Mouse (Mus musculus) liver, postnatal 0 days (tissue): ENCODE measurements around the gene Nfkbie. TPM values are rescaled to one million over a fixed set of nuclear protein-coding genes. Genes with fewer than 3 reads are reported as not detected.

Experiments used
- ATAC-seq: fragments of 200-750 bp; cut with Nextera tagmentation; 2 replicates; pipeline ENCODE4 v1.8.0; 2017; ENCODE audit warnings: mild to moderate bottlenecking, moderate library complexity
- DNase-seq: peaks from one replicate; pipeline ENCODE4 v3.0.0-alpha.2; 2016
- H3K27ac ChIP-seq: fragments of 300-500 bp; sonication (generic); 2 replicates; pipeline ENCODE4 v1.5.1; 2014; ENCODE audit warnings: antibody characterized with exemption, moderate library complexity, mild to moderate bottlenecking, low read depth
- H3K27me3 ChIP-seq: fragments of 300-500 bp; sonication (generic); 2 replicates; pipeline ENCODE4 v1.6.1; 2014; ENCODE audit warnings: low read length, control low read depth, mixed read lengths; ENCODE audit not compliant: insufficient read depth
- H3K36me3 ChIP-seq: fragments of 300-500 bp; sonication (generic); replicated peaks from 2 replicates; pipeline ENCODE4 v1.6.1; 2014; ENCODE audit warnings: mild to moderate bottlenecking, control low read depth, low read length, moderate library complexity, mixed read lengths; ENCODE audit not compliant: insufficient read depth
- H3K4me1 ChIP-seq: fragments of 300-500 bp; sonication (generic); 2 replicates; pipeline ENCODE4 v1.6.1; 2014; ENCODE audit warnings: antibody characterized with exemption, mild to moderate bottlenecking, control low read depth; ENCODE audit not compliant: insufficient read depth
- H3K4me2 ChIP-seq: fragments of 300-500 bp; sonication (generic); 2 replicates; pipeline ENCODE4 v1.6.1; 2014; ENCODE audit warnings: low read depth, mild to moderate bottlenecking, low read length, moderate library complexity, mixed read lengths
- H3K4me3 ChIP-seq: fragments of 300-500 bp; sonication (generic); 2 replicates; pipeline ENCODE4 v1.5.1; 2014; ENCODE audit warnings: low read depth, low read length
- H3K9ac ChIP-seq: fragments of 300-500 bp; sonication (generic); replicated peaks from 2 replicates; pipeline ENCODE4 v1.6.1; 2014; ENCODE audit warnings: mild to moderate bottlenecking, moderate library complexity
- H3K9me3 ChIP-seq: fragments of 300-500 bp; sonication (generic); 2 replicates; pipeline ENCODE4 v1.6.1; 2016; ENCODE audit warnings: mild to moderate bottlenecking, control low read depth, low read length, mixed read lengths
- CTCF ChIP-seq: sonication (generic); IDR thresholded peaks from 2 replicates; pipeline ENCODE4 v1.5.1; 2016; ENCODE audit warnings: antibody characterized with exemption, low read depth
- EP300 ChIP-seq: IDR thresholded peaks from 2 replicates; pipeline ENCODE4 v1.6.1; 2016; ENCODE audit warnings: antibody characterized with exemption, low read depth, mild to moderate bottlenecking
- WGBS: fragments of 180-500 bp; shearing (Covaris S2); extraction: QIAGEN DNeasy Blood & Tissue Kit; methylation state at CpG from one replicate; pipeline ENCODE4 v1.1.7; 2014; ENCODE audit not compliant: insufficient replicate concordance; 5-methylcytosine and 5-hydroxymethylcytosine counted together
- polyA plus RNA-seq: library from polyadenylated mRNA; unstranded; fragments of >200 nt; fragmentation: Nextera tagmentation; extraction: Ambion mirVana; gene quantifications from 2 replicates; pipeline ENCODE4 v1.2.1, GENCODE M21; 2015

Nfkbie gene
- polyA plus RNA-seq, 1 experiment from 2014 or later = 2.8 TPM

GRCm38 (mm10) chr17:45563655-45564530 lies 8.4 kb downstream of the Nfkbie start, which contains the start of gene Slc35b2:
Gene Slc35b2 (plus strand): TSS chr17:45563874.
- DNase-seq (peak; percentile 92), ATAC-seq (peak; percentile 90)
- peak within 1 kb of the TSS; percentile 97 for H3K4me2 ChIP-seq
- no peaks in the 10 kb centered on the region for H3K9me3 ChIP-seq
- H3K9ac ChIP-seq = peak within 1 kb of the TSS; percentile 93
- H3K27ac ChIP-seq = peak within 1 kb of the TSS; percentile 86
- H3K4me1 ChIP-seq = peaks cover 18% of the 10 kb centered on the region
- TF ChIP-seq CTCF (peak; percentile 96), EP300 (no peak)
- no peaks in the 10 kb centered on the region for H3K27me3 ChIP-seq
- peak within 1 kb of the TSS; percentile 91 for H3K4me3 ChIP-seq
- peaks cover 39% of the 10 kb centered on the region for H3K36me3 ChIP-seq
- WGBS = under 1% methylated on average over 45 of the region's 61 CpGs

GRCm38 (mm10) chr17:45564531-45565084 lies 9.1 kb downstream of the Nfkbie start:
- peaks cover 18% of the 10 kb centered on the region for H3K4me1 ChIP-seq
- peak overlapping the region; percentile 86; the same call in 1 of the 2 replicates for H3K27ac ChIP-seq
- H3K4me2 ChIP-seq = peak overlapping the region; percentile 97
- H3K27me3 ChIP-seq = no peaks in the 10 kb centered on the region
- TF ChIP-seq CTCF (no peak), EP300 (no peak)
- peak overlapping the region; percentile 91 for H3K4me3 ChIP-seq
- H3K9ac ChIP-seq = peak overlapping the region; percentile 93
- ATAC-seq = no peak
- H3K9me3 ChIP-seq = no peaks in the 10 kb centered on the region
- WGBS = 16% methylated on average over 18 of the region's 18 CpGs
- H3K36me3 ChIP-seq = peaks cover 46% of the 10 kb centered on the region
- DNase-seq = no peak

GRCm38 (mm10) chr17:45565103-45565502 lies 9.6 kb downstream of the Nfkbie start:
- Histone ChIP-seq H3K36me3 (peaks cover 51% of the 10 kb centered on the region), H3K9ac (peak overlapping the region; percentile 93), H3K4me3 (peak overlapping the region; percentile 91), H3K4me1 (peaks cover 19% of the 10 kb centered on the region), H3K27ac (no peak overlapping the region), H3K9me3 (no peaks in the 10 kb centered on the region), H3K4me2 (peak overlapping the region; percentile 97), H3K27me3 (no peaks in the 10 kb centered on the region)
- no peak for TF ChIP-seq CTCF
- no peak for TF ChIP-seq EP300
- DNase-seq (no peak), ATAC-seq (no peak)
- WGBS = 91% methylated on average over 11 of the region's 11 CpGs

GRCm38 (mm10) chr17:45566031-45566359 lies 10.5 kb downstream of the Nfkbie start:
- no peak overlapping the region for H3K4me3 ChIP-seq
- H3K4me2 ChIP-seq = no peak overlapping the region

GRCm38 (mm10) chr17:45566360-45567161 lies 11.1 kb downstream of the Nfkbie start:
- TF ChIP-seq EP300 (no peak), CTCF (no peak)
- H3K36me3 ChIP-seq = peaks cover 62% of the 10 kb centered on the region
- H3K9me3 ChIP-seq = no peaks in the 10 kb centered on the region
- H3K27ac ChIP-seq = peak overlapping the region; percentile 60
- WGBS = 65% methylated on average over 18 of the region's 18 CpGs
- no peak overlapping the region for H3K4me2 ChIP-seq
- peak; percentile 31 for DNase-seq
- no peak for ATAC-seq
- no peaks in the 10 kb centered on the region for H3K27me3 ChIP-seq
- H3K4me1 ChIP-seq = peaks cover 23% of the 10 kb centered on the region
- no peak overlapping the region for H3K4me3 ChIP-seq
- no peak overlapping the region for H3K9ac ChIP-seq

More at GRCm38 (mm10) chr17:45566031-45566359, 10.5 kb downstream of the Nfkbie start:
- no peak for ATAC-seq
- Histone ChIP-seq H3K9ac (no peak overlapping the region), H3K9me3 (no peaks in the 10 kb centered on the region), H3K27ac (no peak overlapping the region), H3K4me1 (peaks cover 20% of the 10 kb centered on the region), H3K27me3 (no peaks in the 10 kb centered on the region), H3K36me3 (peaks cover 56% of the 10 kb centered on the region)
- TF ChIP-seq CTCF (no peak), EP300 (no peak)
- DNase-seq = no peak
- WGBS = 62% methylated on average over 1 of the region's 1 CpGs

GRCm38 (mm10) chr17:45567162-45567601 lies 11.7 kb downstream of the Nfkbie start:
- H3K4me3 ChIP-seq = no peak overlapping the region
- H3K4me1 ChIP-seq = peaks cover 27% of the 10 kb centered on the region
- H3K27ac ChIP-seq = peak overlapping the region; percentile 60
- WGBS = 64% methylated on average over 4 of the region's 4 CpGs
- H3K4me2 ChIP-seq = no peak overlapping the region
- no peak overlapping the region for H3K9ac ChIP-seq
- H3K9me3 ChIP-seq = no peaks in the 10 kb centered on the region
- no peak for TF ChIP-seq EP300
- TF ChIP-seq CTCF = no peak
- H3K36me3 ChIP-seq = peaks cover 64% of the 10 kb centered on the region
- H3K27me3 ChIP-seq = no peaks in the 10 kb centered on the region
- ATAC-seq (0 out of 2 replicates have a peak, but pooled peaks have one; percentile 7), DNase-seq (peak; percentile 34)
